Mouse (Mus musculus) Muller cell, postnatal 12 days (primary cell): ENCODE data around the gene Mroh7.

Experiments used
- DNase-seq: peaks from one replicate; pipeline ENCODE4 v3.0.0-alpha.2; 2015; ENCODE audit errors: inconsistent ontology term

Gene Mroh7

GRCm38 (mm10) chr4:106633281-106634085 lies 97.2 kb downstream of the Mroh7 start:
- no peak for DNase-seq

- DNase-seq = no peak
These were observed 98.4 kb downstream of the Mroh7 start for GRCm38 (mm10) chr4:106632313-106632712.
